Mouse (Mus musculus) liver, embryonic 14.5 days (tissue): Measurements from ENCODE around the gene Minpp1. TPM values are rescaled to one million over a fixed set of nuclear protein-coding genes. Genes with fewer than 3 reads are reported as not detected.

ENCODE experiments used
- ATAC-seq: fragments of 200-750 bp; cut with Nextera tagmentation; 2 replicates; pipeline ENCODE4 v1.8.0; 2017; ENCODE audit warnings: moderate number of reproducible peaks, mild to moderate bottlenecking, moderate library complexity; ENCODE audit not compliant: insufficient read depth
- DNase-seq, 3 experiments: peaks; one replicate each; pipeline ENCODE4 v3.0.0-alpha.2; 2012 to 2013; ENCODE audit warnings: low read depth in 3 of 3, low spot score in 3 of 3
- H3K27ac ChIP-seq: fragments of 300-500 bp; sonication (generic); 2 replicates; pipeline ENCODE4 v1.5.1; 2014; ENCODE audit warnings: moderate library complexity, mild to moderate bottlenecking, control low read depth, inconsistent platforms
- H3K27me3 ChIP-seq: fragments of 300-500 bp; sonication (generic); 2 replicates; pipeline ENCODE4 v1.6.1; 2014; ENCODE audit warnings: mild to moderate bottlenecking, low read length, moderate library complexity; ENCODE audit not compliant: control insufficient read depth, insufficient read depth
- H3K36me3 ChIP-seq: fragments of 300-500 bp; sonication (generic); replicated peaks from 2 replicates; pipeline ENCODE4 v1.6.1; 2014; ENCODE audit warnings: low read depth; ENCODE audit not compliant: control insufficient read depth, insufficient read depth
- H3K4me1 ChIP-seq, 2 experiments: fragments of 200-500 bp in 1 of 2; fragments of 300-500 bp in 1 of 2; sonication (generic) in 1 of 2; replicated peaks; 2 replicates each; pipeline ENCODE4 v1.6.1; 2012 to 2014; ENCODE audit warnings: antibody characterized with exemption in 1 of 2, inconsistent platforms in 1 of 2, low read length in 1 of 2; ENCODE audit not compliant: control insufficient read depth in 2 of 2, insufficient read depth in 2 of 2
- H3K4me2 ChIP-seq: fragments of 300-500 bp; sonication (generic); 2 replicates; pipeline ENCODE4 v1.6.1; 2014; ENCODE audit warnings: low read depth, mild to moderate bottlenecking, control low read depth, moderate library complexity
- H3K4me3 ChIP-seq, 2 experiments: fragments of 200-500 bp in 1 of 2; fragments of 300-500 bp in 1 of 2; sonication (generic) in 1 of 2; 2 replicates each; pipeline ENCODE4 v1.5.1; 2012 to 2014; ENCODE audit warnings: low read depth in 2 of 2, low read length in 2 of 2, mild to moderate bottlenecking in 2 of 2, control low read depth in 1 of 2, inconsistent platforms in 1 of 2, moderate library complexity in 1 of 2; ENCODE audit not compliant: insufficient read depth in 1 of 2
- H3K9ac ChIP-seq: fragments of 300-500 bp; sonication (generic); replicated peaks from 2 replicates; pipeline ENCODE4 v1.6.1; 2014; ENCODE audit warnings: mild to moderate bottlenecking, control low read depth, moderate library complexity
- H3K9me3 ChIP-seq: fragments of 300-500 bp; sonication (generic); 2 replicates; pipeline ENCODE4 v1.6.1; 2016; ENCODE audit warnings: low read length, mixed read lengths; ENCODE audit not compliant: control insufficient read depth
- CTCF ChIP-seq: IDR thresholded peaks from 2 replicates; pipeline ENCODE4 v1.5.1; 2016; ENCODE audit warnings: antibody characterized with exemption, low read depth, control low read depth
- EP300 ChIP-seq: IDR thresholded peaks from 2 replicates; pipeline ENCODE4 v1.6.1; 2016; ENCODE audit warnings: antibody characterized with exemption, low read depth
- WGBS: fragments of 180-500 bp; shearing (Covaris S2); extraction: QIAGEN DNeasy Blood & Tissue Kit; methylation state at CpG from one replicate; pipeline ENCODE4 v1.1.7; 2014; ENCODE audit not compliant: insufficient replicate concordance; 5-methylcytosine and 5-hydroxymethylcytosine counted together
- polyA plus RNA-seq, 2 experiments: library from polyadenylated mRNA; depleted of rRNA in 1 of 2; stranded (reverse) in 1 of 2; unstranded in 1 of 2; fragments of >200 nt; fragmentation: Nextera tagmentation in 1 of 2; extraction: Ambion mirVana in 1 of 2; gene quantifications; 2 replicates each; pipeline versions ENCODE4 v1.2.1 to v1.2.3; 2012 to 2014

The Minpp1 gene
- polyA plus RNA-seq, 2 experiments: 36.6 to 75.4 TPM

DNA sequence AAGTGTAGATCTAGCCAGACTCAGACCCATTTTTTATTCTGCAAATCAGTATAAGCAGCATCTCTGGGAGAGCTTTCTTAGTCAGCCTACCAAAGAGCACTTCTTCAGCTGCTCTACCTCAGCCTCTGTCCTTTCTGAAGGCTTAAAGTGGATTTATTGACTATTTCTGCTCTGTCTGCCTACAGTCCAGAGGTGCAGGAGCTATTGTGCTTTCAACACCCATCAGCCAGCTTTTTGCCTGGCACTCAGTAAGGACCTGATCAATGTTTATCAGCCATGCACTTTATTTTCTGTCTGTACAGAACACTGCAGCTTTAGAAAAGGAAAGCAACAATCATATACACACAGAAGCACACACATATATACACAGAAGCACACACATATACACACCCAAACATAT lies 49.3 kb downstream of the Minpp1 start:
- DNase-seq (no peak), ATAC-seq (no peak)
- no peaks in the 10 kb centered on the region for H3K27me3 ChIP-seq

GRCm38 (mm10) chr19:32542784-32543490 lies 57.4 kb downstream of the Minpp1 start:
- H3K4me2 ChIP-seq: no peak overlapping the region
- H3K4me3 ChIP-seq: no peak overlapping the region
- H3K36me3 ChIP-seq: no peaks in the 10 kb centered on the region
- no peak overlapping the region for H3K9ac ChIP-seq
- no peak for DNase-seq
- no peak overlapping the region for H3K27ac ChIP-seq
- no peak for ATAC-seq
- H3K27me3 ChIP-seq: no peaks in the 10 kb centered on the region
- H3K9me3 ChIP-seq: no peaks in the 10 kb centered on the region
- TF ChIP-seq CTCF: no peak
- no peak for TF ChIP-seq EP300
- no peaks in the 10 kb centered on the region for H3K4me1 ChIP-seq
- 57% methylated on average over 9 of the region's 9 CpGs for WGBS

More for the DNA sequence above, 49.3 kb downstream of the Minpp1 start:
- Histone ChIP-seq H3K36me3 (no peaks in the 10 kb centered on the region), H3K9ac (no peak overlapping the region), H3K4me3 (no peak overlapping the region), H3K4me2 (no peak overlapping the region), H3K4me1 (no peaks in the 10 kb centered on the region), H3K9me3 (no peaks in the 10 kb centered on the region), H3K27ac (no peak overlapping the region)
- TF ChIP-seq EP300: no peak
- no peak for TF ChIP-seq CTCF

GRCm38 (mm10) chr19:32547396-32547795 lies 61.8 kb downstream of the Minpp1 start:
- WGBS: 42% methylated on average over 3 of the region's 3 CpGs
- Histone ChIP-seq H3K4me2 (no peak overlapping the region), H3K4me1 (peaks cover 0 to 2% of the 10 kb centered on the region in 2 experiments; a peak in 2 of 4 replicates), H3K9ac (no peak overlapping the region), H3K36me3 (no peaks in the 10 kb centered on the region), H3K4me3 (no peak overlapping the region), H3K27me3 (no peaks in the 10 kb centered on the region), H3K9me3 (no peaks in the 10 kb centered on the region), H3K27ac (no peak overlapping the region)
- ATAC-seq (no peak), DNase-seq (no peak)
- no peak for TF ChIP-seq EP300
- TF ChIP-seq CTCF: no peak

DNA sequence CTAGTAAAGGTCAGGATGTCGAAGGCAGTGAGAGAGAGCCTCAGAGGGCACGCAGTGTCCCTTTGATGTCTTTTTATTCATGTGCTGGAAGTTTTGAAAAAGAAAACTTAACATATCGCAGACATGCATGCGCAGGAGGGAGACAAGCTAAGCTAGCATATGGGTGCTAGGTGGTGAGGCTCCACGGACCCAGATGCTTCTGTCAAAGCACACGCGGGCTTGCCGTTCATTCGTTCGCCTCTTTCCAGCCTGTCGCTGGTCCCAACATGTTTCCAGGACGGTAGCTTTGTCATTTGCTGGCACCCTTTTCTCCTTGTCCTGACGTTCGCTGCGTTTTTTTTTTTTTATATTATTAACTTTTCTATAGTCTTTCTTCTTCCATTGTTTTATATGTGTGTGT lies 62.6 kb downstream of the Minpp1 start:
- Histone ChIP-seq H3K36me3 (no peaks in the 10 kb centered on the region), H3K4me2 (no peak overlapping the region), H3K9ac (no peak overlapping the region), H3K9me3 (no peaks in the 10 kb centered on the region), H3K27ac (no peak overlapping the region), H3K4me3 (no peak overlapping the region), H3K27me3 (no peaks in the 10 kb centered on the region), H3K4me1 (peaks cover 0 to 2% of the 10 kb centered on the region in 2 experiments; a peak in 2 of 4 replicates)
- no peak for DNase-seq
- WGBS: 77% methylated on average over 15 of the region's 15 CpGs
- TF ChIP-seq EP300: no peak
- no peak for TF ChIP-seq CTCF
- no peak for ATAC-seq

DNA sequence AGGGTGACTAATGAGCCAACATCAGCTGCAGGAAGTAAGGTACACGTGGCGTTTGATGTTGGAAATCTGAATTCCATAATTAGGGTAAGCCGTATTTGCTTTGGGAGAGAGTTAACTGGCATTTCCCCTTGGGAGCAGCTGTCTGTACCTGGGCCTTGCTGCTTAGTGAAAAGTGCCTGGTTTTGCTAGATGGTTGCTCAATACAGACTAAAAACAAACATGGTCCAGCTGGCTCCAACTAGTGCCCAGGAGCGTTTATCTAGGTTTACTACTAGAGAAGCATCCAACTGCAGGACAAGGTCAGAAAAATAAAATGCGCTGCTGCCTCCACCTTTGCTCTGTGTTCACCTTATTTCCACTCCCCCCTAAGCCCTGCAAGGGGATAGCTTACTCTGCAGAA lies 64.9 kb downstream of the Minpp1 start:
- Histone ChIP-seq H3K27me3 (no peaks in the 10 kb centered on the region), H3K9me3 (no peaks in the 10 kb centered on the region), H3K4me1 (peaks cover 0 to 2% of the 10 kb centered on the region in 2 experiments; a peak in 2 of 4 replicates), H3K9ac (no peak overlapping the region), H3K27ac (no peak overlapping the region), H3K4me3 (no peak overlapping the region), H3K36me3 (no peaks in the 10 kb centered on the region), H3K4me2 (no peak overlapping the region)
- ATAC-seq (no peak), DNase-seq (peak in 1 of 3 experiments; percentile 14)
- TF ChIP-seq EP300 (no peak), CTCF (no peak)
- 67% methylated on average over 5 of the region's 5 CpGs for WGBS
